Mouse (Mus musculus): Measurements from ENCODE around the gene Galp.
"Not testable (repeated sequence)": the region's sequence is repeated elsewhere in the genome, so short reads cannot be mapped to it uniquely, and the experiment has no call there.

Galp gene

DNA sequence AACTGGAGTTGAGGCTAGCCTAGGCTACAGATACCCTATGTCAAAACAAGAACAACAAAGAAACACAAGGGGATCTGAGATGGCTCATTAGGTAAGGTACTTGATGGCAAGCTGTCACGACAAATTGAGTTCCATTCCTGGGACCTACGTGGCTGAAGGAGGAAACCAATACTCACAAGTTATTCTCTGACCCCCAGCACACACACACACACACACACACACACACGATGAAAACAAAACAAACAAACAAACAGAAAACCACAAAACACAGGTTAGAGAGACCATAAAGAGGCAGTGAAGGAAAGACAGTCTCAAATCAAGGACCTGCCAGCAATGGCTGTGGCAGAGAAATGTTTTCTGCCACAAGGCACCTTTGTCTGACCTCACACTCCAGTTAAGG lies at the start of gene Galp:
Gene Galp (plus strand): TSS at position 301 of the 400 bp plus-strand sequence.
- no peak for DNase-seq (ENCODE audit: low spot score in 2 of 2)

DNA sequence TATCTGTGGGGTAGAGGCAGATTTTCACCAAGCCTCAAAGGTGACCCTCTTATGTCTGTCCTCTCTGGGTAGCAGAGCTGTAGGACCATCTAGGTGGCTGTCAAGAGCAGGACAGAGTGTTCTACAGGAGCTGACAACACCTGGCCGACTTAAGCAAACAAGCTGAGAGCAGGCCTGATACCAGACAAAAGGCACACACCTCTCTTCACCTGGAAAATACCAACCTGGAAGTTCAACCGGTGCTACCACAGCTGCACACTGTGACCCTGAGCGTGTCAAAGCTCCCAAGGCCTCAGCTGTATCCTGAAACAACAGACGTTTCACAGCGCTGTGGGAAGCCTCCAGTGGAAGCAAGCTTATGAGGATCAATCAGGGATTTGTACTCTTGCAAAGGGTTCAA lies 49.2 kb upstream of the Galp start:
- DNase-seq (ENCODE audit: low spot score in 2 of 2) = no peak

DNA sequence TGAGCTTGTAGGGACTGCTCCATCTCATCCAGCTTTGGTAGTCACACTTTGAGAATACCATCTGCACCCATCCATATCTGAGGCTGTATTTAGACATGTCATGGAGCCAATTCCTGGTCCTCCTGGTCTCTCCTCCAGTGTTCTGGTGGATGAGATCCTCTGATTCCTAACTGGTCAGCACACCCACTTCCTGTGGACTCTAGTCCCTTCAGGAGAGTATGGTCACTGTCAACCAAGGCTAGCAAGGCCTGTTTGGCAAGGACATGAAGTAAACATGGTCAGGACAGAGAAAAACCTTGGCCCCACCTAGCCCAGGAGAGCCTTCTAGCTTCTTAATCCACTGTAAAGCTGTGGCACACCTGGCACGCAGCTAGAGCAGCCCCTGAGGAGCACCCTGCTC lies 45.6 kb upstream of the Galp start:
- DNase-seq (ENCODE audit: low spot score in 2 of 2) = no peak

DNA sequence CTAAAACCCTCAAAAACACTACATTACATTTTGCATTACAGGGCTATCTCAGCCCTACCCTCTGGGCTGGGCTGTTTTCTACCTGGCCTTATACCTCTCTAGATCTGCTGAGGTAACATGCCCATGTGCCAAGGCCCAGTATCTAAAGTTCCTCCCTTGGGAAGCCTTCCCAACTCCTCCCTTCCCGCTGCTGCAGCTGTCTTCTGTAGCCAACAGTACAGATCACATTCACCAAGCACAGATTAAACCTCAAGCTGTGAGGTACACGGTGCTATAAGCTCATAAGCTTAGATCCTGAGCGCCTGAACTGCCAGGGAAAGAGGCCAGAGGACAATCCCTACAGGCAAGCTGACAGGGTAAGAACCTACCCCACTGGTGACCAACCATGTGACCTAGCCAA lies 44.9 kb upstream of the Galp start:
- no peak for DNase-seq (ENCODE audit: low spot score in 2 of 2)

DNA sequence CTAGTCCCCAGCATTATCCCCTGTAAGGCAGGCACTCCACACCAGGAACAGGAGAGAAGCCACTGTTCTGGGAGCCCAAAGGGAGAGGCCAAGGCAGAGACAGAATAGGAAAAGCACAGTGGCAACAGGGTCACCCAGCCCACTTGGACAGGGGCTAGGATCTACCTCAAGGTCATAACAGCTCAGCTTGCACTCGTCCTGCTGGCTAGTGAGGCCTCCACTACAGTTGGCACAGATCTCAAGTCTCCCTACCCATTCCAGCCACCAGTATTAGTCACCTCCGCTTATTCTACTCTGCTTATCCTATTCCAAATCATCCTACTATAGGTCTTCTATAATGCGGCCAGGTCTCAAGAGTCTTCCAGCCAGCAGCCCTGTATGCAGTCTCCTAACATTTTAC lies 43.8 kb upstream of the Galp start:
- no peak for DNase-seq (ENCODE audit: low spot score in 2 of 2)

DNA sequence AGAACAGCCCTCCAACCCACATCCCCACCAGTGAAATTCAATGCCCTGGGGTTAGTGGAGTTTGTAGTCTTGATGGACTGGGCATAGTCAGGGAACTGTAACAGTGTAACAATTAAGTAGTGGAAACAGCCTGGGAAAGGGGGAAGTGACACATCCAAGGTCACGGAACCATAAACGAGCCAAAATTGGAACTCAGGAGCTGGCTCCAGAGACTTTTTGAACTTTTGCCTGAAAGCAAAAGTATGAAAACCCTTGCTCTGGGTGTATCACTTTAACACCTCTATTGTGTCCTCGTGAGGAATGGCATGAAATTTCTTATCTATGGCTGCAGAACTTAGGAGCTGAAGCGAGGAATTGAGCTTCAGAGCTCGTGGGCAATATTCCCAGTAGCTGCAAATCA lies 42.7 kb upstream of the Galp start:
- DNase-seq (ENCODE audit: low spot score in 2 of 2) = no peak

DNA sequence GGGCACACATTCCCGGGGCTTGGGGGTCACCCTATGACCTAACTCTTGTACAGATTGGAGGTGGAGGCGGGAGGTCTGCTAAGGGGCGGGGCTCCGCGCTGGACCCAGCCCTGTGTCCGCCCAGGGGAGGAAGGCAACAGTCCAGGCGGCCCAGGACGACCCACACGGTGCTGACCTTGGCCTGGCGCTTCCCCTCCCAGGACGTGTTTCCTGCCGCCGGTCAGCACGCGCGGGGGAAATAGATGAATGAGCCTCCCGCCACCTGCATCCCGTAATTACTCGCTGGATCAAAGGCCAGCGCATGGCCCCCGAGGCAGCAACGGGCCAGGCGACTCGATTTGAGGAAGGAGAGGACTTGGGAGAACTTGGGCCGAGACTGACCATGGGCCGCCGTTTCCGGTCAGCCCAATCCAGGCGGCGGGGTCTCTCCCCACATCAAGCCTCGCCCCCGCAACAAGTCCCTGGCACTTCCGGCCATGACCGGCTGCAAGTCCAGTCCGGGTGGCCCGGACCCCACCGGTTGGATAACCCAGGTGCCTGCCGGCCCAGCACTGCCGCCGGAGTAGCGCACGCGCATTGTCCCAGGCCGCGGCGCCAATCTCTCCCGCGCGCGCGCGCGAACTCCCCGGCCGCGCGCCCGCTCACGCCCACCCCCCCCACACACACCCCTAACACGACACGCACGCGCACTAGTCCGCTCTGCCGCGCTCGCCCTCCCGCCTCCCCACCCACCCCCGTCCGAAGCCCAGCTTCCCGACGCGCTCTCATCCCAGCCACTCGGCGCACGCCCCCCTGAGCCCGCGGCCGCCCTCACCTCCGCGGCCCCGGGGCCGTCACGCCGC lies 41.6 kb upstream of the Galp start:
- peak; percentile 58 to 67 for DNase-seq (ENCODE audit: low spot score in 2 of 2)

DNA sequence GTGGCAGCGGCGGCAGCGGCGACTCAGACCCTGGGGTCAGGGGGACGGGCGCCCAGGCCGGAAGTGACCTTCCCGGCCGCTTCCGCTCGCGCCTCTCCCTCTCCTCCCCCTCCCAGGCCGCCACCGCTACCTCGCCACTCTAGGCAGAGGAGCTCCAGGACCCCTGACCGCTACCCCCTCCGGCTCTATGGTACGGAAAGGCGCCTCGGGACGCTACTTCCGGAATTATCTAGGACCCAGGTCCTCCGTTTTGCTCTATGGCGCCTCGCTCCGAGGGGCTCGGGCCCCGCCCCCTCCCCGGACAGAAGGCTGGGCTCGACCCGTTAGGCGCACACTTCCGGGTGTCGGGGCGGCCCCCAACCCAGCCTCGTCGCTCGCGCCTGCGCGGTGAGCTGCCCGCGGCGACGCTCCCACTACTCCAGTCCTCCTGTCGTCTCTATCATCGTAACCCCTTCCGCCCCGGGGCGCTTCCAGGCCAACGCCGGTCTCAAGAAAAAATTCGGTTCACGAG lies 40.9 kb upstream of the Galp start, which contains the start of gene Zfp787:
Gene Zfp787 (minus strand): TSS at position 97 of the 511 bp plus-strand sequence.
- peak; percentile 96 to 97 for DNase-seq (ENCODE audit: low spot score in 2 of 2)

DNA sequence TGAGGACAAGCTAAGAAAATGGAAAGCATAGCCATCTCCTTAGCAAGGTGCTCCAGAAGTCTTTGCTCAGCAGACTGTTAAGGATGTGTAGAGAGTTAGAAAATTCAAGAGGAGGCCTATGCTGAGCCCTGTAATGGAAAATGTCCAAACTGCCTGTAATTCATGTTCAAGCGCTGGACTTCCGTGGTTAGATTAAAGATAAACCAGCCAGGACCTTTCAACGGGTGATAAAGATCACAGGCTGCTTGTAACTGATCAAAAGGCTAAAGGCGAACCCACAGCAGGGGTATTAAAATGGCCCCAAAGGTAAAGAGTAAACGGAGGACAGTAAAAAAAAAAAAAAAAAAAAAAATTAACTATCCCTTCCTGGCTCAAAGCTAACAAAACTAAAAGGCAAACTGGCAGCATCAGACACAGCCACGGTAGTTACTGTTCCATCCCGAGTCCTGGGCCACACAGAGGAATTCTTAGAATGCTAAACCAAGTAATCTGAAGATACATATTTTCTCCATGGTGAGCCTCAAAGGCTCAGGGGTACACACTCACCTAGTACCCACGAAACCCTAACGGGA lies 39.9 kb upstream of the Galp start:
- no peak for DNase-seq (ENCODE audit: low spot score in 2 of 2)

DNA sequence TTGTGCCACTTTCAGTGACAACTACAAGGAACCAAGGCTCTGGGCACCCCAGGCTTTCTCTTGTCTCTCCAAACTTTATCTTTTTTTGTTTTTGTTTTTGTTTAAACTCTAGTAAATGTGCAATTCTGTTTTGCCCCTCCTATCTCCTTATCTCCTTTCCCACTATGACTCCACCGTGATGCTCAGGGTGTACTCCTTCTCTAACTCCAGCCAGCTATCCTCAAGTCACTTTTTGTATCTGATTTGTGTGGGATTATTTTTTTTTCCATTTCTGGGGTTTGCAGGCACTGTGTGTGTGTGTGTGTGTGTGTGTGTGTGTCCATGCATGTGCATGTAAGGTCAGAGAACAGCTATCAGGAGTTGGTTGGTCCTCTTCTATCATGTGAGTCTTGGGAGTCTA lies 39.4 kb upstream of the Galp start:
- DNase-seq (ENCODE audit: low spot score in 2 of 2) = no peak

DNA sequence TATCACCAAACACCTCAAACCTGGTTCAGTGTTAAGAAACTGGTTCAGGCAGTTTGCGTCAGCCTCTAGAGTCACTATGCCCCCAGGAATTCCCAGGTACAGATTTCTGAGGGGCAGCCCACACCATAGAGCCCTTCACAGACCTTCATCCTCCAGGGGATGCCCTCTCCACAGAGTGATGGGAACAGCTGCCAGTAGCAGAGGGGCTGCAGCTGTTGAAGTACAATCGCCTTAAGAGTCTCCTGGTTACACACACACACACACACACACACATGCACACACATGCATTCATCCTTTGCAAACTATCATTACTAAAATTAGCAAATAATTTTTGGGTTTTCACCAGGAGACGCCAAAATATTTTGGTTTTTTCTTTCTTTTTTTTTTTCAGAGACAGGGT lies 37.3 kb upstream of the Galp start:
- no peak for DNase-seq (ENCODE audit: low spot score in 2 of 2)

DNA sequence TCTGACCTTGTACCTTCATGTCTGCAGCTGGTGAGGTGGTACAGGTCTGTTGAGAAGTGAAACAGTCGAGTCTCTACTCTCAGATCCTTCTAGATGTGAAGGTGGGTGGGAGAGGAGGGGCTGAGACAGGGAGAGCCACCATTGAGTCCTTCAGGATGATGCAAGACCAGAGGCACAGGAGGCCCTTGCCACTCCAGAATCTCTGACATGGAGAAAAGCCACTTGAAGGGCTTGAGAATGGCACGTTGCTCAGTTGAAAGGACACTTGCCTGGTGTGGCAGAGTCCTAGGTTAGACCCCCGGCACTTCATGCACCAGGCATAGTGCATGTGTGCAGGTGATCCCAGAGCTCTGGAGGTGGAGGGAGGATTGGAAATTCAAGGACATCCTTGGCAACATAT lies 35.3 kb upstream of the Galp start:
- no peak for DNase-seq (ENCODE audit: low spot score in 2 of 2)

DNA sequence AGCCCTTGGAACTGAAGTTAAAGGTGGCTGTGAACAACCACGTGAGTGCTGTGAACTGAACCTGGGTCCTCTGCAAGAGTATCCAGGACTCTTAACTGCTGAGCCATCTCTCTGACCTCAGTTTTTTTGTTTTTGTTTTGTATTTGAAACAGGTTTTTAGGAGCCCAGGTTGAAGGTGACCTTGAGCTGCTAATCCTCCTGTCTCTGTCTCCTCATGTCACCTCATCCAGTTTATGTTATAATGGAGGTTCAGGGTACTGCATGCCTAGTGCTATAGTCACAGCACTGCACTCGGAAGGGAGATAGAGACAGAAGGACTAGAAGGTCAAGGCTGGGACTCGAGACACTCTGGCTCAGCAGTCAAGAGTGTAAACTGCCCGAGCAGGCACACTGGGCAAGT lies 34.7 kb upstream of the Galp start:
- DNase-seq (ENCODE audit: low spot score in 2 of 2) = no peak

DNA sequence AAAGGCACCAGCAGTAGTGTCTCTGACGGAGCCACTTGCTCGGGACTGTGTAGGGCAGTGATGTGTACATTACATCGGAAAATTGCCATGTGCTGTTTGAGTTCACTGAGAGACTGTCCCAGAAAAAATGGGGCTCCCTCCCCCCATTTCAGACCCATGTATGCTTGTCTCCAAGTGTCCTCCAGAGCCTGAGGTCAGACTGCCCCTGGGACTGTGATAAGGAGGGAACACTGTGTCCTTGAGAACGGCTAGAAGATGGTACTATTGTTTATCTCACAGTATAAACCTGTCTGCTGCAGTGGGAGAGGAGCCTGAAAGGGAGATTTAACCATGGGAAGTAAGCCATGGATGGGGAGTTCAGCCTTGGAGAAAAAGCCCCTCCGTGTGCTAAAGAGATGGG lies 32.2 kb upstream of the Galp start:
- DNase-seq (ENCODE audit: low spot score in 2 of 2) = no peak

DNA sequence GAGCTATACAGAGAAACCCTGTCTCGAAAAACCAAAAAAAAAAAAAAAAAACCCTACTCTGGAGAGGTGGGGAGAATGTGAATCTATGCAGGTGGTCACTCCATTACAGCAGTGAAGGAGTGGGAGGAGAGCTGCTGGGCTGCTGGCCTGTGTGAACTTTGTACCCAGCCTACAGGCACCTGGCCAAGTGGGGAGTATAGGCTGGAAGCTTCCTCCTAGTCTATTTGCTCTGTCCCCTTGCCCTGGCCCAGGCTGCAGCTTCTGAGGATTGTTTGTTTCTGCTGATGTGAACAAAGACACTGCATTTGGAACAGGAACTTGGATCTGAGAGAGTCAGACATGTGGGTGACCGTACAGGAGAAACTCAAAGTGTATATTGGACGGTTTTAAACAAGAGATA lies 27.5 kb upstream of the Galp start:
- no peak for DNase-seq (ENCODE audit: low spot score in 2 of 2)

DNA sequence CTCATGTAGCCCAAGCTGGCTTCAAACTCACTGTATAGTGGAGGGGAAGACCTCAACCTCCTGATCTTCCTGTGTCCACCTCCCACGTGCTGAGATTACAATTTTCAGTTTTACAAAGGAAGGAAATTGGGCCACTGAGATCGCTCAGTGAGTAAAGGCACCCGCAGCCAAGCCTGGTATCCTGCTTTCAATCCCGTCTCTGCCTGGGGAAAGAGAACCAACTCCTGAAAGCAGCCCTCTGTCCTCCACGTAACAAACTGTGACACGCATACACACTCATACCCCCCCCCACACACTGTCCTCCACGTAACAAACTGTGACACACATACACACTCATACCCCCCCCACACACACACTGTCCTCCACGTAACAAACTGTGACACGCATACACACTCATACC lies 26.5 kb upstream of the Galp start:
- no peak for DNase-seq (ENCODE audit: low spot score in 2 of 2)

DNA sequence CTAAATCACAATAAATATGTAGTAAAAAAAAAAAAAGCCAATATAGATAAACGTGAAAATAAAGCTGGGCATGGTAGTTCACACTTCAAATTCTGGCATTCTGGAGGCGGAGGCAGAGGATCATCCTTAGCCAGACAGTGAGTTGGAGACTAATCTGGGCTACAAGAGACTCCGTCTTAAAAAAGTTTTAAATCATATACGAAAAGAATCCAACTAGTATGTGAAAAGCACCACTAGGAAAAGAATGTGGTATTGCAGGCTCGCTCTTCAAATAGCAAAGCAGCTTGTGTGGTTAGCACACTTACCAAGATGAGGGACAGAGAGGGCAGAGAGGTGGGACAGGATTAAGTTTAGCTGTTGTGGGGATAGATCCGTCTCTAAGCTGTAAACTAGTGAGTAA lies 26.0 kb upstream of the Galp start:
- no peak for DNase-seq (ENCODE audit: low spot score in 2 of 2)

DNA sequence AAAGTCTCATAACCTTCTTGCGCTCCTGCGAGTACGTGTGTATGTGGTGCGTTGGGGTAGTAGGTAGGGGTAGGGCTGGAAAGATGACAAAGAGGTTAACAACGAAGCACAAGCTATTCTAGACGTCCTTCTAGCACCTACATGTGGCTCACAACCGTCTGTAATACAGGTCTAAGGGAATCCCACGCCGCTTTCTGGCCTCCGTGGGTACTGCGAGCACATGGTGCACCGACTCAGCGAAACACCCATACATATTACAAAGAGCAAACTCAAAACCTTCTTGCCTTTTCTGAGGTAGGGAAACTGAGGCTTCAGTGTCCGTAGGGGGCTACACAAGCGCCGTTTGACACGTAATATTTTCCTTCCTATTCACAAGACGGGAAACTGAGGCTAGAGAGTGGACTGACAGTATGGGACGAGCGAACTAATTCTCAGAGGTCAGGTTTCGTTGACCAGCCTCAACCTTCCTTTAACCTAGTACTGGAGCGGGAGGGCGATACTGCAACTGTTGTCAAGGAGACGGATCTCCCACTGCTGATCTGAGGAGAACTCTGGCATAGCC lies 25.4 kb upstream of the Galp start:
- DNase-seq (ENCODE audit: low spot score in 2 of 2) = peak; percentile 63 to 67

DNA sequence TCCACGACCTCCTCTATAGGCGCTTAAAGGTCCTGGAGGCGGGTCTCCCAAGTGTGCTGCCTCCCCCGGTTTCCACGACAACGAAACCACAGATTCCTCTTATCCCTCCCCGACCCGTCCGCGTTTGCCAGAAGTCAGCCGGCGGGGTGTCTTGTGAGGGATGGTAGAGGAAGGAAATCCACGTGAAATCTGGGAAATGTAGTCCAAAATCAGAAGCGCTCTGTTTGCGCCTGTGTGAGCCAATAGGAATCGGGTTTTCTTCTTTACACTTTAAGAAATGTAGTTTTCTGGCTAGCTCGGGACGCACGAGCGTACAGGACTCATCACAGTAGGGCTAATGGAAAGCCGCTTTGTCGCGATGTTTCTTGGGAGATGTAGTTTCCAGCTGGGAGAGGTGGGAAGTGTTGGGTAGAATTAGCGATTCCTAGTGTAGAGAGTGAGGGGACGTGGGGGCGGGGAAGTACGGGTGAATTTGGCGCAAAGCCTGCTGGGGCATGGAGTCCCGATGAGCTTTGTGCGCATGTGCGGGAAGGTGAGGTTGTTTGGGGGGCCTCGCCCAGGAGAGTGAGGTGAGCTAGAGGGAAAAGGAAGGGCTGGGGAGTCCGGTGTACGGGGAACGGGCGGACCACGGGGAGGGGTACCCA lies 24.8 kb upstream of the Galp start, which contains the start of gene Zfp444:
Gene Zfp444 (plus strand): TSS at position 221 of the 644 bp plus-strand sequence.
- DNase-seq (ENCODE audit: low spot score in 2 of 2) = peak; percentile 99 to 100

DNA sequence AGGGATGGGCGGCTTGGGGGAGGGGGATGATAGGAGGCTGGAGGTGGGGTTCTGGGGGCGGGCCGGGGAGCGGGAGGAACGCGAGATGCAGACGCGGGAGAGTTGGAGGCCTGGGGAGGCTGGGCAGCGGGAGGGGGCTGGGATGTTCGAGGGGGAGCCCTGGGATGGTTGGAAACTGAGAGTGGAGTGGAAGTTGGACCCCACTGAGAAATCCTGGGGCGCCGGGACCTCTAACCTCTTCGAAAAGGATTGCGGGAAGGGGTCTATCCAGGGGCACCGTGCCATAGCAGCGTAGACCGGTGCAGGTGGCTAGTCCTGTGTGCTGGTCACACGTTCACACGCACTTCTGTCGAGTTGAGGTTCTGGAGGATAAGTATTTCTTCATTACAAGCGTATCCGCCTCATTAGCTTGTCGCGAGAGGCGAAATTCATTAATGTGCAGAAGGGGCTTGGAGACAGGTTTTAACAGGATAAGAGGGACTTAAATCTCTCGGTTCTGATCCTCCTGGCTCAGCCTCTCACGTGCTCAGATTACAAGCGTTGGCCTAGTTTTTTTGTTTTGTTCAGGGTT lies 24.1 kb upstream of the Galp start:
- peak in 1 of 2 experiments; percentile 34 for DNase-seq (ENCODE audit: low spot score in 2 of 2)

DNA sequence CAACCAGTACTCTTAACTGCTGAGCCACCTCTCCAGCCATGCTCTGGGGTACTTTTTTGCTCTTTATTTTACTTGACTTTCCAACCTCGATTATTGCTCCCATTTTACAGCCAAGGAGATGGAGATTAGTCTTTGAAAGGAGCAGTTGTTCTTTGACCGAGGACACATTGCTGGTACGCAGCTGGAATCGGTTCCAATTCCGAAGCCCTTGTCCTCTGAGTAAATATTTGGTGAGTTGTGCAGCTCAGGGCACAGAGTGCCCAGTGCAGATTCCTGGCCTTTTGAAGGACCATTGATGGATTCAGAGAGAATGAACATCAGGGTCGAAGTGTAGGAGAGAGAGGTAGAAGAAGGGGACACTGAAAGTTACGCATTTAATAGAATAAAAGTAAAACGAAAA lies 23.0 kb upstream of the Galp start:
- no peak for DNase-seq (ENCODE audit: low spot score in 2 of 2)

DNA sequence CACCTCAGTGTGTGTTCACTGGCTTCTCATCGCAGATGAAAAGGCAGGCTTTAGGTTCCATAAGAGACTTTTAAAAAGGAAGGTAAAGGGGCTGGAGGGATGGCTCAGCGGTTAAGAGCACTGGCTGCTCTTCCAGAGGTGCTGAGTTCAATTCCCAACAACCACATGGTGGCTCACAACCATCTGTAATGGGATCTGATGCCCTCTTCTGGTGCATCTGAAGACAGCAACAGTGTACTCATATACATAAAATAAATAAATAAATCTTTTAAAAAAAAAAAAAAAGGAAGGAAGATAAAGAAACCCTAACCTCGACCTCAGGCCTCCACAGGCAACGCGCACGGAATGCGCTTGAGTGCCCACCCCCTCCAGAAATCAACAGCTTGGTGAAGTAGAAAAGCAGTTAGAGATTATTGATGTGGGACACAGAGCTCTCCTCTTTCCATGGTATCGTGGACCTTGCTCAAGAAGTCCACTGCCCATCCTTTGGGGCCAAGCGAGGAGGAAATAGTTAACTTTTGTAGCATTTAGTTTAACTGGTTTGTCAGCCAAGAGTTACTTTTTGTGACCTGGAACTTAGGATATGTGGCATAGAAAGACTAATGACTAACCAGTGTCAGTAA lies 22.4 kb upstream of the Galp start:
- not testable (repeated sequence) for DNase-seq (ENCODE audit: low spot score in 2 of 2)

Measured in frontal cortex, postnatal 14 days (tissue).